Mouse (Mus musculus) cerebellum, postnatal 25 days (tissue): ENCODE data around the gene Adck1.
A peak's percentile ranks its signal among the peaks of the same experiment; 100 is the strongest.
"Not testable (repeated sequence)": the region's sequence is repeated elsewhere in the genome, so short reads cannot be mapped to it uniquely, and the experiment has no call there.

Source experiments
- DNase-seq, 2 experiments: peaks; one replicate each; pipeline ENCODE4 v3.0.0; 2021; ENCODE audit warnings: mixed read lengths in 2 of 2

Adck1 gene

GRCm38 (mm10) chr12:88428735-88429134 is 68.4 kb downstream of the Adck1 start:
- DNase-seq: no peak

DNA sequence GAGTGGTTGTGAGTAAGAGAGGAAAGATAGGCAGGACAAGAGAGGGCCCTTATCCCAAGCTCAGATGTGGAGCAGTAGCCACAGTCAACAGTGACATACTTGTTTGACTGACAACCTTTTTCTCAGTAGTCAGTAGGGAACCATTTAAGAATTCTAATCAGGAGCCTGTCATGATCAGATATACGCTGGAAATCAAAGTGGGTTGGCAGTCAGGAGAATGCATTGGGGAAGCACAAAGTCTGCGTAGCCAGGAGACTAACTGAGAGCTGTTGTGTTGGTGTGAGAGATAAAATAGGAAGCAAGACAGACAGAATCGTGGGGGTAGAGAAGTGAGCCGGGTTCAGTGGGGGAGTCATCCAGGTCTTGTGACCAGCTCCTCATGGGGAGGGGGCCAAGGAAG is 71.9 kb downstream of the Adck1 start:
- DNase-seq: no peak

GRCm38 (mm10) chr12:88433171-88433570 is 72.8 kb downstream of the Adck1 start:
- no peak for DNase-seq

DNA sequence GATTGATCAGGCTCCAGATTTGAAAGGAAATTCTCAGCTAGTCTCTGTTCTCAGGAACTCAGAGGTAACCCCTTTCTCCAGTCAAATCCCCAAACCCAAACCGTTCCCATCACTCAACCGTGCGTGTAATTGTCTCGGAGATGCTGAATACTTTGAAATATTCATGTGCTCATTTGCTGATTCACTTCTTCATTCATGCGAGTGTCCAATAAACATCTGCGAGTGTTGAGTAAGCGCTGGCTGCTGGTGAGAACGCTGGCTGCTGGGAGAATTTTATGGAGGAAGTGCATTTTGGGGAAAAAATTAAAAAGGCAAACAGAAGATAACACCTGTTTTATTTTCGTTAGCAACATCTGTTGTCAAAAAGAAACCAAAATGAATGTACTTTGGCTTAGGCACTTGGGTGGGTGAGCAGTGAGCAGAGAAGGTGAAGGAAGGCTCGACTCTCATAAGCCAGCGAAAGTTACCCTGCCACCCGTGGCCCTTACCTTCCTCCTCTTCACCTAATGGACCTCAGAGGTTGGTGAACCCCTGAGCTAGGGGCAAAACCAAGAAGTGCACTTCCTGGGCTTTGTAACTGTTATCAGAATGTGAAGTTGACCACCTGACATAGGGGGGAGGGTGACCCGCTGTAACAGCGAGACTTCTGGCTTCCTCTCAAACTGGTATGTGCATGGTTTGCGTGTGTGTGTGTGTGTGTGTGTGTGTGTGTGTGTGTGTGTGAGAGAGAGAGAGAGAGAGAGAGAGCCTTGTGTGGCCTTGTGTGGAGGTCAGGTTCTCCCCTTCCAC is 76.8 kb downstream of the Adck1 start:
- DNase-seq: no peak

DNA sequence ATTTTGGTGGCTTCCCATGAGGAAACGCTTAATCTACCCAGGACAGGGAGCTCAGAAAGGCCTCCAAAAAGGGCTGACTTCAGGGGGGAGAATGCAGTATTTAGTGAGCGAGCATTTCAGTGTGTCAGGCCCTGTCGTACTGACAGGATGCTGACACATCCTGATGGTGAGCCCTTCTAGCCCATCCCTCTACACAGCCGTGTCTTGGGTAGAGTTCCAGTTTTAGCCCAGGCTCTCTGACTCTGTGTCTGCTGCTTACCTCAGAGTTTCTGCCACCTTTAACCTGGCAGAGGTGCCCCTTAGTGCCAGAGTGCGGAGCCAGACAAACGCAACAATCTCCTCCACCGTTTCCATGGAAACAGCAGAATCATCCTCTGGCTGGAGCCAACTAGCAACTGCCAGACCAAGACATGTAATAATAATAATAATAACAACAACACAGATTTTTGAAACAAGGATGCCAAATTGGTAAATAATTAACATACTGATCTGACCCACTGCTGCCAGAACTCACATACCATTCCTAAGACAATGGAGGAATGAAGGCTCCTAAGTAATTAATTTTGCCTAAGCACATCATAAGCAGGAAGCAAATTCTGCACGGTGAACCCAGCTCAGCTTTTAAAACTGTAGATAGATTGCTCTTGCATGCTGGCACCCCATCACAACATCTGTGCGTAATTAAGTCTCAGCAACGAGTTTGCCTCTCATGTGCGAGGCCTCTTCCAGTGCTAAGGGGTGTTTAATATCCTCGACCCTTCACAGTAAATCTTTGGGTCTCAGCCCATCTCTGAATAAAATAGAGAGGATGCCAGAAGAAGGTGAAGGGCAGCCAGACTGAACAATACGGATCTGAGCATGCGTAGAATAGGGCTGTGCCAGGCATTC is 81.8 kb downstream of the Adck1 start:
- DNase-seq: no peak

GRCm38 (mm10) chr12:88444040-88444439 is 83.7 kb downstream of the Adck1 start:
- peak in 1 of 2 experiments; percentile 28 for DNase-seq

DNA sequence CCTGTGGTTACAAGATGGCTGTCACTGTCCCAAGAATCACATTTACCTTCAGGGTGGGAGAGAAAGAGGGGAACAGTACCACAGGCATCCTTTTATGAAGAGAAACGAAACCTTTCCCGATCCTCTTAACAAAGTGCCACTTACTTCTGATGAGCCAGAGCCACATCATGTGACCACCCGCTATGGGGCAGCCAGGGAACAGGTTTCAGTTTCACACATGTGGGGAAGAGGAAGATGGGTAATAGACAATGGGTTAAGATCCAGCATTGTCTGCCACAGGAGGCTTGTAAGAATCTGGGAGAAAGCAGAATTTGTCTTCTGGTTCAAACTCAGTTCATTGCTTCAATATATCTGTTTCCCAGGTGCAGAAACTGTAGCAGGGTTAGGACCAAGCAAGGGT is 85.1 kb downstream of the Adck1 start:
- no peak for DNase-seq

DNA sequence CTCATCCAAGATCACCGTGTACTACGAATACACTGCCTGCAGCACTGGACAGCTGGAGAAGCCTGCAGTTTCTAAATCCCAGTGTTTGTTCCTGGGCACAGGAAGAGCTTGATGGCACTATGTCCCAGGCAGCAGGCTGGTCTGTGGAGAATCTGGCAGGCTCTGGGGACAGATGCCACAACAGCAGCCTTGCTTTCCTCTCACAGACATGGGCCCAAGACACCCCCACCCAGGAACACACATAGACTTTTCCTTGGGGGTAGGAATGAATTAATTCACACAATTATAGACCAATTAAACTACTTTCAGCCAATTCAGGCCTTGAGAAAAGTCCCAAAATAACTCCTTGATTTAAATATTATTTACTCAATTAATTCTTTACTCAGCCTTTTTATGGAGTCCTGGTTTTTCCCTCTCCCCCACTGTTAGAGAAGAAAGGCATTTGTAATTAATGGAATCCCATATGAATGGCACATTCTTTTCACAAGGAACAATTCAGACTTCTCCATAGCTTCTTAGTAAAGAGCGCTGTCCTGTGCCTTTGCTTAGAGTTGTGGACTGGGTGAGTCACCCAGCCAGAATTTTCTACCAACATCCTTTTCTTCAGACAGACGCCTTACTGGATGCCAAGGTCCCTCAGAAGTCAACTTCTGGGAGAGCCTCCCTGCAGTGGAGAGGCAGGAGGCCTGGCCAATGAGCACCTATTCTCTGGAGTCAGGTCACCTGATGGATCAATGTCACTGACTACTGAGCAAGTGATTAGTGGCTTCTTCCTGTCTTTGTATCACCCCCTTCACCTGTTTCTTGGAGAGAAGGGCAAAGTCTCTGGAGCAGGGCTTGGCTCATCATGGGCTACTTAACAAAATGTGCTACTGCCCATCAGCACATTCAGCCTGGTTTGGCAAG is 90.6 kb downstream of the Adck1 start:
- no peak for DNase-seq

GRCm38 (mm10) chr12:88454701-88455410 is 94.5 kb downstream of the Adck1 start:
- no peak for DNase-seq

- DNase-seq: no peak
Observed at GRCm38 (mm10) chr12:88457021-88457420, 96.7 kb downstream of the Adck1 start.

DNA sequence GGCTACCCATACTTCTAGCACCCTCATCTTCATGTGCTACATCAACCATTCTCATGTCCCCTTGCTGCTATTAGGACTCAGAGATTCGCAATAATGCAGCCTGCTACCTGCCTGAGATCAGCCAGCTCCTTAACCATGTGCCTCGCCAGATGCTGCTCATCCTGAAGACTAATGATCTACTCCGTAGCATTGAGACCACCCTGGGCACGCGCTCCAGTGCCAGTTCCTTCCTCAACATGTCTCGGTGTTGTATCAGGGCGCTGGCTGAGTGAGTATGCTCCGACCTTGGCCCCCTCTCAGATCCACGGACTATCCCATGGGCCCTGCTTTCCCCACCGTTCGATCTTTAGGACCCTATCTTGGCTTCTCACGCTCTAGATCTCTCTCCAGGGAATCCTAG is 98.6 kb downstream of the Adck1 start:
- DNase-seq: no peak

GRCm38 (mm10) chr12:88459461-88459860 is 99.1 kb downstream of the Adck1 start:
- no peak for DNase-seq

- DNase-seq: no peak
Observed at GRCm38 (mm10) chr12:88461026-88461425, 100.7 kb downstream of the Adck1 start.

GRCm38 (mm10) chr12:88463588-88464290 is 103.4 kb downstream of the Adck1 start:
- DNase-seq: peak in 1 of 2 experiments; percentile 22

- no peak for DNase-seq
Observed at GRCm38 (mm10) chr12:88466801-88467200, 106.4 kb downstream of the Adck1 start.

DNA sequence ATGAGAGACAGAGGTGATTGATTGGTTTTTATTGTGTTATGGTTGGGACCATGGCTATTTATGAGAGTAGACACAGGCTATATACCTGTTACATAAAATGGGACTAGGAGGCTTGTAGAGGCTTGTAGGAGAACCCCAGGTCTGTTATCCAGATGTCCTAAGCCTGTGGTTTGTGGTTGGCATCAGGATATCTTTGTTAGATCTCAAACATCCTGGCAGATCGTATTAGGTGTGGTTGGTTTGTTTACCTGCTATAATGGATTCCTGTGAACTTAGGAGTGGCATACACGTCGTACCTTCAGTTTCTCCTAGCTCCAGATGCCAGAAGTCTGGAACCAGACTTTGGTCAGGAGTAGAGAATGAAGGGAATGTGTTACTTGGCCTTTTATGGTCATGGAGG is 106.9 kb downstream of the Adck1 start:
- no peak for DNase-seq

DNA sequence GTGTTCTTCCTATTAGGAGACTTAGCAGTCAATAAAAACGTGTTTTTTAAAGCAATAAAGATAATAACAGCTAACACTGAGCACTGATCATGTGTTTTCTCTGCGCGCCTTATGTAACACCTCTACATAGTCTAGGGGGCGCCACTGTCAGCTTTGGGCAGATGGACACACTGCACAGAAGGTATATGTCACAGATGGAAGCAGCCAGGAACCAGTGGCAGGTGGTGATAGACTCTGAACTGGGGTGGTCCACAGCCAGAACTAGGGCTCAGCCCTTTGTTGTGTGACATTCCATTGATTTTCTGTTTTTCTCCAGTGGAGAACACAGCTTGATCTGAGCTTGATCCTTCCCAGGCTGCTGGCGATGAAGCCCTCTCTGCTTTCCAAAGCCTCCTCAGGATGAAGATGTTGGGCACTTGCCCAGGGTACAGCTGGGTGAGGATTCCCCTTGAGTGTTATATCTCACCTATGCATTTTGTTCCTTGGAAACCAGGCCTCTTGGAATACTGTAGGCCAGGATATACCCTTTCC is 107.6 kb downstream of the Adck1 start:
- no peak for DNase-seq

GRCm38 (mm10) chr12:88468691-88469090 is 108.3 kb downstream of the Adck1 start:
- peak in 1 of 2 experiments; percentile 9 for DNase-seq

DNA sequence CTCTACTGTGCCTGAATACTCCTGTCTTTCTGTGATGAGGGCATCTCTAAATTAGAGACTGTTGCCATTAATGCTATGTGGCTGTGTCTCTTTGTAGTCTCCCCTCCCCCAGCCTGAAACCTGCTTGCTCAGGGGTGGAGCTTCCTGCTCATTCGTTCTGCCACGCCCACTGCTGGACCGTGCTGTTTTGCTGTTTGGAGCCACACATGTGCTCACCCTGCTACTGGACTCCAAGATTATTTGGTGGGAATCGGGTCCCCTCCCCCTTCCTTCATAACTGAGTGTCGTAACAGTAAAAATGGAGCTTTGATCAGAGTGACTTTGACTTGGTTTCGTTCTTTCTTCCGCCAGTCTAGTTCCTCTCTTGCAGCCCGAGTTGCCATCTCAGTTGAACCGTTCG is 111.5 kb downstream of the Adck1 start:
- not testable (repeated sequence) for DNase-seq

GRCm38 (mm10) chr12:88472832-88473231 is 112.5 kb downstream of the Adck1 start:
- no peak for DNase-seq

DNA sequence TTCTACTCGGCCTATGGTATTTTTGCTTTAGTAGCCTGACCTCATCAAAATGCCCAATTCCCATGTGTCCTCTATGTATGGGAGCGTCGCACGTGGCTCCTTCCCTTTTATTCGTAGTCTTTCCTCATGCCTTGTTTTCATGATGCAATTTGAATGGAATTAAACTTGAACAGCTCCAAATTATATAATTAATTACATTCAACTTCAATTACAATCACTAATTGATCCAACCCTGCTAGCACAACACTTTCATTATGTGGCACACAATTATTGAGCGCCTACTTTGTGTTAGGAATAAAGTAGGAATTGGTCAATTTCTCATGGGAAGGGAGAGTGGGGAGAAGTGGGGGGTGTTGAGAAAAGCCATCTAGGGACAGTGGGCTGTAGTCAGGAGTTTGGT is 113.4 kb downstream of the Adck1 start:
- DNase-seq: no peak
